Mouse (Mus musculus) liver, embryonic 14.5 days (tissue): ENCODE measurements around the gene Rcc1l. TPM values are rescaled to one million over a fixed set of nuclear protein-coding genes. Genes with fewer than 3 reads are reported as not detected.

Experiments
- ATAC-seq: fragments of 200-750 bp; cut with Nextera tagmentation; 2 replicates; pipeline ENCODE4 v1.8.0; 2017; ENCODE audit warnings: moderate number of reproducible peaks, mild to moderate bottlenecking, moderate library complexity; ENCODE audit not compliant: insufficient read depth
- DNase-seq, 3 experiments: peaks; one replicate each; pipeline ENCODE4 v3.0.0-alpha.2; 2012 to 2013; ENCODE audit warnings: low read depth in 3 of 3, low spot score in 3 of 3
- H3K27ac ChIP-seq: fragments of 300-500 bp; sonication (generic); 2 replicates; pipeline ENCODE4 v1.5.1; 2014; ENCODE audit warnings: moderate library complexity, mild to moderate bottlenecking, control low read depth, inconsistent platforms
- H3K27me3 ChIP-seq: fragments of 300-500 bp; sonication (generic); 2 replicates; pipeline ENCODE4 v1.6.1; 2014; ENCODE audit warnings: mild to moderate bottlenecking, low read length, moderate library complexity; ENCODE audit not compliant: control insufficient read depth, insufficient read depth
- H3K36me3 ChIP-seq: fragments of 300-500 bp; sonication (generic); replicated peaks from 2 replicates; pipeline ENCODE4 v1.6.1; 2014; ENCODE audit warnings: low read depth; ENCODE audit not compliant: control insufficient read depth, insufficient read depth
- H3K4me1 ChIP-seq, 2 experiments: fragments of 200-500 bp in 1 of 2; fragments of 300-500 bp in 1 of 2; sonication (generic) in 1 of 2; replicated peaks; 2 replicates each; pipeline ENCODE4 v1.6.1; 2012 to 2014; ENCODE audit warnings: antibody characterized with exemption in 1 of 2, inconsistent platforms in 1 of 2, low read length in 1 of 2; ENCODE audit not compliant: control insufficient read depth in 2 of 2, insufficient read depth in 2 of 2
- H3K4me2 ChIP-seq: fragments of 300-500 bp; sonication (generic); 2 replicates; pipeline ENCODE4 v1.6.1; 2014; ENCODE audit warnings: low read depth, mild to moderate bottlenecking, control low read depth, moderate library complexity
- H3K4me3 ChIP-seq, 2 experiments: fragments of 200-500 bp in 1 of 2; fragments of 300-500 bp in 1 of 2; sonication (generic) in 1 of 2; 2 replicates each; pipeline ENCODE4 v1.5.1; 2012 to 2014; ENCODE audit warnings: low read depth in 2 of 2, low read length in 2 of 2, mild to moderate bottlenecking in 2 of 2, control low read depth in 1 of 2, inconsistent platforms in 1 of 2, moderate library complexity in 1 of 2; ENCODE audit not compliant: insufficient read depth in 1 of 2
- H3K9ac ChIP-seq: fragments of 300-500 bp; sonication (generic); replicated peaks from 2 replicates; pipeline ENCODE4 v1.6.1; 2014; ENCODE audit warnings: mild to moderate bottlenecking, control low read depth, moderate library complexity
- H3K9me3 ChIP-seq: fragments of 300-500 bp; sonication (generic); 2 replicates; pipeline ENCODE4 v1.6.1; 2016; ENCODE audit warnings: low read length, mixed read lengths; ENCODE audit not compliant: control insufficient read depth
- CTCF ChIP-seq: IDR thresholded peaks from 2 replicates; pipeline ENCODE4 v1.5.1; 2016; ENCODE audit warnings: antibody characterized with exemption, low read depth, control low read depth
- EP300 ChIP-seq: IDR thresholded peaks from 2 replicates; pipeline ENCODE4 v1.6.1; 2016; ENCODE audit warnings: antibody characterized with exemption, low read depth
- WGBS: fragments of 180-500 bp; shearing (Covaris S2); extraction: QIAGEN DNeasy Blood & Tissue Kit; methylation state at CpG from one replicate; pipeline ENCODE4 v1.1.7; 2014; ENCODE audit not compliant: insufficient replicate concordance; 5-methylcytosine and 5-hydroxymethylcytosine counted together
- polyA plus RNA-seq, 2 experiments: library from polyadenylated mRNA; depleted of rRNA in 1 of 2; stranded (reverse) in 1 of 2; unstranded in 1 of 2; fragments of >200 nt; fragmentation: Nextera tagmentation in 1 of 2; extraction: Ambion mirVana in 1 of 2; gene quantifications; 2 replicates each; pipeline versions ENCODE4 v1.2.1 to v1.2.3; 2012 to 2014

Rcc1l gene
- polyA plus RNA-seq, 2 experiments: 8.4 to 11.2 TPM

DNA sequence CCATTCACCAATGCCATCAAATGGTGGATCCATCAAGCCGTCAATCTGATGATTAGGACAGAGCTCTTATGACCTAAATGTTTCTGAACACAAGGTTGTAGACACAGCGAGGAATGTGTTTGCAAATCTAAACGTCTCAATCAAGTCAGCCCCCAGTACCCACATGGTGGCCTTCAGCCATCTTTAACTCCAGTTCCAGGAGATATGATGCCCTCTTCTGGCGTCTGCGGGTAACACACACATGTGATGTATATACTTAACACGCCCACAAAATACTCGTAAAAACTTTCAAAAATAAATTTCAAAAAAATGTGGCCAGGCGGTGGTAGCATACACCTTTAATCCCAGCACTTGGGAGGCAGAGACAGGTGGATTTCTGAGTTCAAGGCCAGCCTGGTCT, 31.6 kb downstream of the Rcc1l start:
- H3K9me3 ChIP-seq: no peaks in the 10 kb centered on the region
- DNase-seq (no peak), ATAC-seq (no peak)
- no peak overlapping the region for H3K4me3 ChIP-seq
- no peaks in the 10 kb centered on the region for H3K4me1 ChIP-seq
- no peak overlapping the region for H3K9ac ChIP-seq
- whole genome bisulfite sequencing: 75% methylated on average over 8 of the region's 8 CpGs
- no peak overlapping the region for H3K27ac ChIP-seq
- TF ChIP-seq EP300 (no peak), CTCF (no peak; the same call in 1 of the 2 replicates)
- no peak overlapping the region for H3K4me2 ChIP-seq
- H3K36me3 ChIP-seq: no peaks in the 10 kb centered on the region
- H3K27me3 ChIP-seq: no peaks in the 10 kb centered on the region

DNA sequence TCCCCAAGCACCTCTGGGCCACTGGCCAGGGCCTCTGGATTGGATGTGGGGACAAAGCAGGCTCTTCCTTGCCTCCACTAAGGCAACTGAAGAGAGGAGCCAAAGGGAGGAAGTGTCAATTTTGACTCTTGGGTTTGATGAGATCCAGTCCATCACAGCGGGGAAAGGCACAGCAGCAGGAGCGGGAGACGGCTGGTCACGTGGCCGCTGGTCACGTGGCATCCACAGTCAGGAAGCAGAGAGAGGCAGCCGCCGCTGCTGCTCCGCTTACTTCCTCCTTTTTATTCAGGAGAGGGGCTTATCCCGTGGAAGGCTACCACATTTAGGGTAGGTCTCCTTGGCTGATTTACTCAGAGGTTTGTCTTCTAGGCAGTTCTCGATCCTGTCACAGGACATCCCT, 34.2 kb downstream of the Rcc1l start:
- WGBS: 39% methylated on average over 11 of the region's 11 CpGs

DNA sequence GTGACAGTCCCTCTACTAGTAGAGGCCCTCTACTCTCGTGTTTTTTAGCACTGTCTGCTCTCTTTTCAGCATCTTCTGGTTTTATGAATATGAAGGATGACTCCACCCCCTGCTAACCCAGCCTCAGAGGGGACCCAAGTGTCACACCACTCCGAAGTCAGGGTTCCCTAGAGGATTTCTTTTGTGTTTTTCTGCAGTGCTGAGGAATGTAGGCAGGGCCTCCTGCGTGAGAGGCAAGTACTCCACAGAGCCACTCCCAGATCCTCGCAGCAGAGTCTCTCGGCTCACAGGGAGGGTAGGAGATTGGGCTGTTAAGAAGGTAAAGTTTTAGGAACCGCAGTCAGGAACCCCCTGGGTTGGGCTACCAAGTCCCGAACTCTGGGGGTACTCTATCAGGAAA, 35.3 kb downstream of the Rcc1l start:
- WGBS: 64% methylated on average over 7 of the region's 7 CpGs
- Histone ChIP-seq H3K4me1 (no peaks in the 10 kb centered on the region), H3K27ac (no peak overlapping the region), H3K9me3 (no peaks in the 10 kb centered on the region), H3K36me3 (no peaks in the 10 kb centered on the region), H3K4me3 (no peak overlapping the region), H3K4me2 (no peak overlapping the region), H3K27me3 (no peaks in the 10 kb centered on the region), H3K9ac (no peak overlapping the region)
- DNase-seq: no peak
- ATAC-seq: no peak
- TF ChIP-seq CTCF (no peak), EP300 (no peak)

More for the DNA sequence above, 34.2 kb downstream of the Rcc1l start:
- H3K36me3 ChIP-seq: no peaks in the 10 kb centered on the region
- ATAC-seq: no peak
- no peak overlapping the region for H3K9ac ChIP-seq
- H3K27ac ChIP-seq: no peak overlapping the region
- H3K9me3 ChIP-seq: no peaks in the 10 kb centered on the region
- TF ChIP-seq EP300 (no peak), CTCF (no peak)
- H3K4me1 ChIP-seq: no peaks in the 10 kb centered on the region
- H3K27me3 ChIP-seq: no peaks in the 10 kb centered on the region
- DNase-seq: no peak
- no peak overlapping the region for H3K4me3 ChIP-seq
- no peak overlapping the region for H3K4me2 ChIP-seq

DNA sequence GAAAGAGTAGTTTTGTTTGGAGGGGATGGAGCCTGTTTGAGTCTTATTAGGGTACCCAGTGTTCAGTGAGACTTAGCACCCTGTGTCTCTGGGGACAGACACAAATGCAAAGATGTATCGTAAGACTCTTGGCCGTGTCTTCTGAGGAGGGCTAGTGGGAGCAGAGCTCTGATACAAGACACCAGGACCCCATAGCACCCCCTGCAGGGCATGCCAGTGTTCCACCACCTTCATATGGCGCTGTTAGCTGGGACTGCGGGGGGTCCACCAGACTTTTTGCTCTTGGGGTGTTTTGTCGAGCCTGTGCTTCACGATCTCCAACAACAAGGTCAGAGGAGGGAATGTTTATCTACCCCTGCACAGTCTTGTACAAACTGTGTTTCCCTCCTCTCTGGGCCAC, 37.1 kb downstream of the Rcc1l start:
- no peak for DNase-seq
- Histone ChIP-seq H3K9me3 (no peaks in the 10 kb centered on the region), H3K27me3 (no peaks in the 10 kb centered on the region), H3K36me3 (no peaks in the 10 kb centered on the region), H3K4me1 (no peaks in the 10 kb centered on the region), H3K27ac (no peak overlapping the region), H3K9ac (no peak overlapping the region), H3K4me2 (no peak overlapping the region), H3K4me3 (no peak overlapping the region)
- TF ChIP-seq CTCF (0 out of 2 replicates have a peak, but pooled peaks have one; percentile 14), EP300 (no peak)
- 65% methylated on average over 6 of the region's 6 CpGs for WGBS
- no peak for ATAC-seq

DNA sequence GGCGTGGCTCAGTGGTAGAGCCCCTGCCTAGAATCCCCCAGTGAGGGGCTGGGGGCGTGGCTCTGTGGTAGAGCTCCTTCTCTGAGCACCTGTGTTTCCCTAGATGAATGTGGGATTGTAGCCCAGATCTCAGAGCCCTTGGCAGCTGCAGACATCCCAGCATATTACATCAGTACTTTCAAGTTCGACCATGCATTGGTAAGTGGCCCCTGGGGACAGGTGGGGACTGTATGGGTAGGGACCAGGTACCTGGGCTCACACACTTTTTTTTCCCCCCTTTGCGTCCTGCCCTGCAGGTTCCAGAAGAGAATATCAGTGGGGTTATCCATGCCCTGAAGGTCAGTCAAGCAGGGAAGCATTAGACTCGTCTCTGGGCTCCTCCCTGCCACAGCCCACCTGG, 38.6 kb downstream of the Rcc1l start:
- H3K4me1 ChIP-seq: no peaks in the 10 kb centered on the region
- no peaks in the 10 kb centered on the region for H3K9me3 ChIP-seq
- no peaks in the 10 kb centered on the region for H3K27me3 ChIP-seq
- no peak for DNase-seq
- no peak overlapping the region for H3K27ac ChIP-seq
- H3K4me2 ChIP-seq: no peak overlapping the region
- WGBS: 73% methylated on average over 5 of the region's 5 CpGs
- no peak overlapping the region for H3K4me3 ChIP-seq
- H3K9ac ChIP-seq: no peak overlapping the region
- TF ChIP-seq EP300: no peak
- no peaks in the 10 kb centered on the region for H3K36me3 ChIP-seq
- ATAC-seq: no peak

DNA sequence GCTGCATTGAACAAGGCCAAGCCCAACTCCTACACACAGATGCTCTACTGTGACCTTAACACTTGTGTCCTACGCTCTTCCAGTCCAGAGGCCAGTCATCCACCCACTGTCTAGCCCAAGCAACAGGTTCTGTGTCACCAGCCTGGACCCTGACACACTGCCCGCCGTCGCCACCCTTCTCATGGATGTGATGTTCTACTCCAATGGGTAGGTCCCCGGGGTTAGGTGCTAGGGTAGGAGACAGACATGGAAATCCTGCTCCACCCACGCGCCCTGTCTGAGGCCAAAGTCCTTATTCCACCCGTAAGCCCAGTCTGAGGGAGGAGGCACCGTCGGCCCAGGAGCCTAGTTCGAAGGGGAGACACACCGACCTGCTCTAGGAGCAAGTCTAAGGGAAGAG, 40.6 kb downstream of the Rcc1l start:
- no peak for ATAC-seq
- 80% methylated on average over 12 of the region's 12 CpGs for WGBS
- TF ChIP-seq EP300 (no peak), CTCF (no peak)

More for the DNA sequence above, 40.6 kb downstream of the Rcc1l start:
- H3K27ac ChIP-seq: no peak overlapping the region
- H3K36me3 ChIP-seq: no peaks in the 10 kb centered on the region
- no peak for DNase-seq
- H3K27me3 ChIP-seq: no peaks in the 10 kb centered on the region
- no peaks in the 10 kb centered on the region for H3K4me1 ChIP-seq
- H3K9me3 ChIP-seq: no peaks in the 10 kb centered on the region
- H3K4me3 ChIP-seq: no peak overlapping the region
- no peak overlapping the region for H3K9ac ChIP-seq
- no peak overlapping the region for H3K4me2 ChIP-seq
